Mouse (Mus musculus) spleen, adult 12 weeks (tissue): Measurements from ENCODE around the gene Cops7b.

ENCODE experiments used
- DNase-seq: peaks from one replicate; pipeline ENCODE4 v3.0.0; 2022; ENCODE audit warnings: low spot score

Cops7b gene

DNA sequence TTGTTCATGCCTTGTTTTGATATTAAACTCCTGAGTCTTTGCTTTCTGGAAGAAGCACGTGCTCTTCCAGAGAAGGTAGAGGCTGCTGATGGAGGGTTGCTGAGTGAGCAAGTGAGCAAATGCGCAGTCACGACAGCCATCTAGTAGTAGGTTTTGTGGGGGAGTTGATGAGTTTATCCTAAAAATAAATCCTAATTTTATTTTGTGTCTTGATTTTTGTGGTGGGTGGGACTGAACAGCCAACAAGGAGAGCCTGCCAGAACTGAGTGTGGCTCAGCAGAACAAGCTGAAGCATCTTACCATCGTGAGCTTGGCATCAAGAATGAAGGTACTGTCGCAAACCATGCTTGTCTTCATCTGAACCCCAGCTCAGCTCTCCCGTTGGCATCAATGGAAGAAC, 13.8 kb downstream of the Cops7b start:
- DNase-seq = no peak

DNA sequence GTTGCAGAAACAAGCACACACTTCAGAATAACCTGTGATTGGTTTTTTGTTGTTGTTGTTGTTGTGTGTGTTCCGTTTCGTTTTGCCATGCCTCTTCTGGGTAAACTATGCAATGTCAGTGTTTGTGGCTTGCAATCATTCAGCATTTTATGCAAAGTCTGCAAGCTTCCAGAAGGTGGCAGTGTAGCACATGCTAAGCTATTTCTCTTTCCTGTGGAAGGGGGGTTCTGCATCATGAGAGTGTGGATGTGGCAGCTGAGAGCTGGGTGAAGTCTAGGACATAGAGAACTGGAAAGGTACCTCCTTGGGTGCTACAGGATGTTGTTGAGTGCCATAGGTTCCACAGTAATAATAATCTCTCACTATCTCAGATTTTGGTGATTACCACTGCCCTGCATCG, 15.8 kb downstream of the Cops7b start:
- no peak for DNase-seq

DNA sequence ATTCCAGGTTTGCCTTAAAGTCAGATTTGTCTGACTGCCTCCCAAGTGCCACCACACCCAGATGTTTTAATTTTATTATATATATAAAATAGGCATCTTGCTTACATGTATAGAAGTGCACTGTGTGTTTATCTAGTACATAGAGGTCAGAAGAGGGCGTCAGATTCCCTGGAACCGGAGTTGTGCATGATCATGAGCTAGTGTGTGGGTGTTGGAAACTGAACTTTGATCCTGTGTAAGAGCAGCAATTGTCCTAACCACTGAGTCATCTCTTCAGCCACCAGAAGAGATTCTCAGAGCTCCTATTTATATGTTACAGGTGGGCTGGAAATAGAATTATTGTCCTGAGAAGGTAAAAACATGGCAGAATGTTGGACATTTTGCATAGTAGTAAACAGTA, 17.4 kb downstream of the Cops7b start:
- DNase-seq = no peak

DNA sequence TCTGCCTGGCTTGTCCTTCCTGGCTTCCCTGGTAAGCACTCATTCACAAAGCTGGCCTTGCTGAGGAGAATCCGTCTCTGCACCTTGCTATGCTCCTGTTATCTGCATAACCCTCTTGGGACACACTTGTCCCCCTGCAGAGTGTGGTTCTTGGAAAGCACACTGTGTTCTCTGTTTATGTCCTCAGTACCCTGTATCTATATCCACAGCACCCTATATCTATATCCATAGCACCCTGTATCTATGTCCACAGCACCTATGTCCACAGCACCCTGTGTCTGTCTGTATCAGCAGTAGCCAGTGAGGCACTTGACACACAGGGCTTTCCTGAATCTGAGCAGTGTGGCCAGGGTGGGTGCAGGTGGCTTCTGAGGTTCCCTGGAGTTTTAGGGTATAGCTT, 28.2 kb downstream of the Cops7b start:
- no peak for DNase-seq

DNA sequence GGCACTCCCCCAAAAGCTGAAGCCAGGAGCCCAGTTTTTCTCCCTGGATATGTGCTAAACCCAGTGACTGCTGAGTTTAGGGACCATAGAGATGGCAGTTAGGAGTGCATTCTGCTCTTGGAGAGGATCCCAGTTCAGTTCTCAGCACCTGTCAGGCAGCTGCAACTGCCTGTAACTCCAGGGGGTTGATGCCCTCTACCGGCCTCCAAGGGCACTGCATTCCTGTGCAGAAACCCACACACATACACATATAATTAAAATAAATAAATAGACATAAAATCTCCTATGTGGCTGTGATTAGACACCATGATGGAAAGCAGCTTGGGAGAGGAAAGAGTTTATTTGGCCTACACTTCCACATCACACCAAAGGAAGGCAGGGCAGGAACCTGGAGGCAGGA, 29.4 kb downstream of the Cops7b start:
- DNase-seq = no peak

DNA sequence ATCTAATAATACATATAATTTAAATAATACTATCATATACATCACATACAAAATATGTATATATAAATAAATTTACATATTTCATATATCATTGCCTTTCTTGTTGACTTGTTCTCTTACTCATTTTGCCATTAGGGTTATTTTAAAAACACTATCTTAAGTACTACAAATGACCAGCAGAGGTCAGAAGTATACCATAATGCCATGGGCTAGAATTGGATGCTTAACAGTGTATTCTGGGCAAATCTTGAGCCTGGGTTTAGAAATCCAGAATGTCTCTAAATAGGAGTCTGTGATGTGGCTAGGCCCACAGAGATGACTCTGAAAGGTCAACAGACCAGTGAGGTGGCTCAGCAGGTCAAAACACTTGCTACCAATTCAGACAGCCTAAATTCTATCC, 31.6 kb downstream of the Cops7b start:
- no peak for DNase-seq

DNA sequence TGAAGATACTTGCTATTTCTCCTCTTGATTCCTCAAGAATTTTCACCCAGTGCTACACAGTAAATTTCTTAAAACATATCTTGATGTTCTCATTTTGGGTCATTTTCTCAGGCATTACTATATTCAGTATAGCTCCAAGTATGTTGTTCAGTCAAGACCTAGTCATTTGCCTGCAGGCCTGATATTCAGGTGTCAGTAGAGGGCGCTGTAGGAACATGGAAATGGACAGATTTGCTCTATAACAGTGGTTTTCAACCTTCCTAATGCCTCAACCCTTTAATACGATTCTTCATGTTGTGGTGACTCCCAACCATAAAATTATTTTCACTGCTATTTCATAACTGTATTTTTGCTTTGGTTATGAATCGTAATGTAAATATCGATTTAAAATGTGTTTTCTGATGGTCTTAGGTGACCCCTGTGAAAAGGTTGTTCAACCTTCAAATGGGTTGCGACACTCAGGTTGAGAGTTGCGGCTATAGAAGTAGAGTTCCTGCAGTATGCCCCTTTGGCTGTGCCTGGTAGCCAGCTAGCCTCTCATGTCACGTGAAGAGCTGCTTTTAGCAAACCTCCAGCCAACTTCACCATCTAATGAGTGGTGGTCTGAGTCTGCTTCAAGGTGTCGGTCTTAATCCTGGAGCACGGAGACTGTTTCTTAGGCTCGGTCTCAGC, 35.9 kb downstream of the Cops7b start:
- no peak for DNase-seq

DNA sequence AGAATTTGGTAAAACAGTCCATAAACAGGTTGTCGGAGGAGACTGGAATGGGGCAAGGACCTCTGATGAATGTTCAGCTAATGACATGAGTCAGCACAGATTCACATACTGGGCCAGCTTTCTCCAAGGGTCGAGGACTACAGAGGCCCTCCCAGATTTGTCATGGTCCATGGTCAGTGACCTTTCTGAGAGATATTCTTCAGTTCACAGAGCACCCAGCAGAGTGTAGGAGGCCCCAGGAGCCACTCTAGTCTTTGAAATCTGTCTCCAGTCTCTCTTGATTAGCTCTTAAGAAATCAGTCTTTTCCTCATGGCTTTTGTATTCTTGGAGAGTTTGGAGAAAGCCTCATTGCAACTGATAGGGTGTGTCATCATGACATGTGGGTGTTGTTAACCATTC, 39.6 kb downstream of the Cops7b start:
- DNase-seq = no peak

DNA sequence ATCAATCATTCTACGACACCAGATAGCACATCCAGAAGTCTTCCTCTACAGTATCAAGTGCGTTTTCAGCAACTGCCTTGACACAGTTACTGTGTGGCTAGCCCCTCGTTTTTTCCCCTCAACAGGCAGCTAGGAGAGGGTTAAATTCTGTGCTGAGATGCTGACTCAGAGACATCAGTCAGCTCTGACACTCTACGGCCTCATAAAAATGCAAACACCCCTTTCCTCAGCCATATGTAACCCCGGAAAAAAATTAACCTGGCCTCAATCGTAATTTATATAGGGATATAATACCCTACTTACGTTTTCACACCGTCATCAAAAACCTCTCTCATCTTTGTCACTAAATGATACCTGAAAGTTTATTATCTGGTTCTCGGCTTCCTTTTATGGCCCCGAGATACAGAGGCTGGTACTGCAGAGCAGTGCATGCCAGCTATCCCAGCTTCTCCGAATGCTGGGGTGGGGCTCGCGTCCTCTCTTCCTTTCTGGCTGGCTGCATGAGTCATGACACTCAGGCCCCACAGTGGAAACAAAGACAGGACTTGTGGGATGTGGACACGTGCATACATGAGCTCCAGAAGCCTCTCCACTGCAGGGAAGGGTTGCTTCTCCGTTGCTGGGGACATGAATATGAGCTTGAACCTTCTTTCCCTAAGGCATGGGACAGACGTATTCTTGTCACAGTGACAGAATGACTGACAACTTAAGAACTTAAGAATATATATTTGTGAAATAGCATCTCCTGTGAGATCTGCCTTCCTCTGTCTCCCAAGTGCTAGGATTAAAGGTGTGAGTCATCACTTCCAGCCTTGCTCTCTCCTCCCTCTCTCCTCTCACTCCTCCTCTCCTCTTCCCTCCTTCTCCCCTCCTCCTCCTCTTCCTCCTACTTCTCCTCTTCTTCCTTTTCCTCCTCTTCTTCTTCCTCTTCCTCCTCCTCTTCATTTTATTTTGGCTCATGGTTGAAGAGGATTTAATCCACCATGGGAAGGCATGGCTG, 40.6 kb downstream of the Cops7b start:
- DNase-seq = no peak

DNA sequence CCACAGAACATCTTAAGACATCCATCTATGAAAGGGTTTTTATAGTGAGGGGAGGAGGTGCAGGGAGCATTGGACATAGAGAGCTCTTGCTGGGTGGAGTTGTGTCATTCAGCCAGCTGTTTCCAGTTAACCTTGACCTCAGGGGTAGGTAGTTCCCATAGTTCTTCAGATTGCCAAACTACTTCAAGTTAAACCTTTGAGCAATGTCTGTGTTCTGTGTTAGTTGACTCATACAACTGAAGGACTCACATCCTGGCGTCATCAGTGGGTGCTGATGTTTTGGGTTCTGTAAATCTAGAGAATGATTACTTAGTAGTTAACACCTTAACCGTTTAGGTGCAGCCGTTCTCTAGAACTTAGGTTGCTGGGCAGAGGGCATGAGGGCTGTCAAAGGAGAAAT, 45.6 kb downstream of the Cops7b start:
- no peak for DNase-seq

DNA sequence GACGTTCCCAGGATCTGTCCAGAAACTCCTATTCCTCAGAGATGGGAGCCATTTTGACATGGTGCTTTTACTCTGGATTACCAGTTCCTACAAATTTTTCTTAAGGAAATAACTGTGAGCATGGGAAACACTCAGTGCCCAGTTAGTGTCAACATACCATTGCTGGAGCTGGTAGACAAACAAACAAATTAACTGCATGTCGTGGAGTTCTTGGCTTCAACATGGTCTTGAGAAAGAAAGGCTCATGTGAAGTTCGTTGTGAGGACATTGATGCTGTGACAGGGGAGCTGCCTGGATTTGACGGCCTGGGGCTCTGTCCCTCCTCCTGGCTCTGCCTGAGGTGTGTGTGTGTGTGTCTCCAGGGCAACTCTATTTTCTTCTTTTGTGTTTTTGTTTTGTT, 47.2 kb downstream of the Cops7b start:
- no peak for DNase-seq

DNA sequence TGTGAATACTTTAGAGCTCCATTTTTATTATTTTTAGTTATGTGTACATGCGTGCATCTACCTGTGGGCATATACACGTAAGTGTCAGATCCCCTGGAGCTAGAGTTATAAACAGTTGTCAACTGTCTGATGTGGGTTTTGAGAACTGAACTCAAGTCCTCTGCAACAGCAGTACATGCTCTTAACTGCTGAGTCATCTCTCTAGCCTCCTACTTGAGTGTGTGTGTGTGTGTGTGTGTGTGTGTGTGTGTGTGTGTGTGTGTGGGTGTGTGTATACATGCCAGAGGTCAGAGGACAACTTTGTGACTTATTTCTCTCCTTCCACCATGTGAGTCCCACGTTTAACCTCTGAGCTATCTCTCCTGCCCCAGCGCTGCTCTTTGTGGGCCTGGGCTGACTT, 47.8 kb downstream of the Cops7b start:
- DNase-seq = no peak

DNA sequence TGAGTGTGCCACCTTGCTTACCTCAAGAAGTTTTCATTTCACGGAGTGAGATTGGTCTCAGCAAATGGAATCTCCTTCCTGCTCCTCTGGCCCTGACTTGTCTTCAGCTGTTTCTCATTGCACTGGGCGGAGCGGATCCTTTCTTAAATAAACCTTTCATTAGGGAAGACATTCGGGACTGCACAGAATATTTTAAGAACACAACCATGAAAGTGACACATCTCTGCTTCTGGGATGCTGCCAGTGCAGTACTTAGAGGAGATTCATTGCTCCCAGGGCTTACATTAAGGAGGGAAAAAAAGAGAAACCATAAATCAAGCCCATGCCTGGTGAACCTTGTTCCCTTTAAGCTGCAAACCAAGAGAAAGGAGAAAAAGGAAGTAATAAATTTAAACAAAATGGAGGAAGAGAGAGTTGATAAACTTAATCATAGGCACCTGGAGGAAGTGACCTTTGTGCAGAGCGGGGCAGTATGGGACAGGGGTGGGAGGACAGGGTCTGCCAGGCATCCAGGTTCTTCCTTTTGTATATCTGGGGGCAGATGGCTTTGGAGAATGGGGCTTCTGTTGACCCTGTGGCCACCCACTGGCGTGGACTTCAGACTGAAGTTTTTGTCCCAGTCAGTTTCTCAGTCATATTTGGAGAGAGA, 50.2 kb downstream of the Cops7b start:
- no peak for DNase-seq

DNA sequence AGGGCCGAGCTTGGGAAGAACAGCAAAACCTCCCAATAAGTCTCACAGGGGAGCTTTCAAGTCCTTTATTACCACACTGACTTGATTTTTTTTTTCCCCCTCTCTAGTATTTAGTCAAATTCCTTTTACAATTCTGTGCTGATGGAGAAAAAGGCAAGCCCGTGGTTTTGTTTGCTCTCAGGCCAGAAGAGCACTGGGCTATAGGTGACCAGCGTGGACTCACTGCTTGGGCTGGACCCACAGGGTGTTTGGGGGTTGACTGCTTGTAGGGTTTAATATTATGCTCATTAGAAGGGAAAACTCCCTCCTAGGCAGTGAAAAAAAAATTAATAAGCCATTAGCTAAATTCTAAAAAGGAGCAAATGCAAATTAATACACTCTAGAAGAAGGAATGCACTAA, 50.7 kb downstream of the Cops7b start:
- DNase-seq = no peak

DNA sequence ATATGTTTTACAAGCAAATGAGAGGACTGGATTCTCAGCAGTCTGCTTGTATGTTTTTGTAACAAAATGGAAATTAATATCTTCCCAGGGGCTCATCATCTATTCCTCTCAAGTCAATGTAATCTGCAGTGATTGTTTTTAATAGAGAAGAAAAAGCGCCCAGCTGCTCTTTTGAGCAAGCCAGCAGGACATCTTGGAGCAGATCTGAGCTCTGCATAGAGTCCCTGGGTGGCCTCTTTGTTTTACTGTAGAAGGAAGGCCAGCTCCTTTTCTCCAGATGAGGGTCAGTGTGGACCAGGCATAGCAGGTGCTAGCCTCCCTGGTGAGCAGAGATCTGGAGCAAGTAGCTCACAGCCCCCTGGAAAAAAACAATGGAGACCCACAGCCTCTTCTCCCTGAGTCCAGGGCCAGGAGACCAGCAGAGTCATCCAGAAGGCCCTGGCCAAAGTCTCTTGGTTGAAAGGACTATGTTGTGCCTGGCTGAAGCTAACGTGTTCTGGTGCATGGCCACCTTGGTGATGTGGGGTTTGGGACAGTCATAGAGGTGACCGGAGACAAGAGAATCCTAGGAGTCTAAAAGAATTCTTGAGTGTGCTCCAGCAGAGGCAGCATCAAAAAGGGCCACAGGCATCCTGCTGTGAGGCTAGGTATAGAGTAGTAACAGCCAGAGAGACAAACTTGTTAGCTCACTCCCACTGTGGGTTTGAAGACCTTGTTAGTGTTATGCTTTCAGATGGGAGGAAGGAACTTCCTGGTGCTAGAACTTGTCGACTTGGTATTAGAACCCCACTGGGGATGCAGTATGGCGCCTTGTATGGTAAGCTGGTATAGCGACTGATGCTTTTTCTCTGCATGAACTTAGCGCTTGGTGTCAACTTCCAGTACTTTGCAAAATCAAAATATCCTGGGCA, 51.4 kb downstream of the Cops7b start:
- DNase-seq = no peak

DNA sequence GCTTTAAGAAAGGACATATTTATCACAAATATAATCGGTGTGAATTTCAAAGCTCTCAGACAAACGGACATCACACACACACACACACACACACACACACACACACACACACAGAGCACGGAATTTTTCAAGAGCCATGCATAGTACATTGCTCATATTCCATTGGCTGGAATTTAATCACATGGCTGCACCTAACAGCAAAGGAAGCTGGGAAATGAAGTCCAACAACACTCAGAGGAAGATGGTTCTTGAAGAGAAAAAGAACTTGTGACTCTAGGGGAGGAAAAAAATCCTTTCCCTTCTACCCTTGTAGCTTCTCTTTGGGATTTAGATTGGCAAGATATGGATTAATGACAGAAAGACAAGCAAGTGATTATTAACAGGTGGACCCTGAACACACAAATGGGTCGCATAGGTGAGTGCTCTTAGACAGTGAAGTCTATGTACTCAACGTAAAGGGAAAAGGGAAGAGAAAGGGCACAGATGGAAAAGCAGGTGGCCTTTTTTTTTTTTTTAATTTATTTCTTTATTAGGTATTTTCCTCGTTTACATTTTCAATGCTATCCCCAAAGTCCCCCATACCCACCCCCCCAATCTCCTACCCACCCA, 52.2 kb downstream of the Cops7b start:
- DNase-seq = no peak

DNA sequence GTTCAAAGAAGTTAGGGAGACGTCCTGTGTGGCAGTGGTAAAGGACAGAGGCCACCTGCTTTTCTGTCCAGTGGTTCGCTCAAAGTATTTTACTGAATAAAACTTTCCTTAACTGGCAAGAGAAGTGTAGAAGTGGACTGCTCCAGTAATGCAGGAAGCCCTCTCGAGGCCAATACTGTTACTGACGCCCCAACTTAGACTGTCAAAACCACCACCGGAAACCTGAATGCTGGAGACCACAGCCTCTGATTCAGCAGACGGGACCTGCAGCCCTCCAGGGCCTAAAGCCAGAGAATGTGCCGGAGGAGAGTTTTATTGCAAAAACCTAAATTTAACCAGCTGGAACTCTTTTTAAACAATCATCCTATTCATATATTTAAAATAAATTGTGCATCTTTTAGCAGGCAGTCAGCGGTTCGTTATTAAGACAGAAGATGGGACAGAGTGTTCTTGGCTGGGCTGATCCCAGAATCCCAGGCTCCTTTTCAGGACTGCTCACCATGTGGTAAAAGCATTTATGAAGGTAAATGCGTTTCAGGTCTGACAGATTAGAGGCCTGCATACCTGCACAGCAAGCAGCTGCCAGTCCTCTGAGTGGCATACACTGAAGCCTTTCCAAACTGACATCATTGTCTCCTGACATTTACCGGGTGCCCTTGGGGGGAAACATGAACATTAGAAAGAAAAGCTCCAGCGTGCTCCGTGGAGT, 60.6 kb downstream of the Cops7b start:
- no peak for DNase-seq

DNA sequence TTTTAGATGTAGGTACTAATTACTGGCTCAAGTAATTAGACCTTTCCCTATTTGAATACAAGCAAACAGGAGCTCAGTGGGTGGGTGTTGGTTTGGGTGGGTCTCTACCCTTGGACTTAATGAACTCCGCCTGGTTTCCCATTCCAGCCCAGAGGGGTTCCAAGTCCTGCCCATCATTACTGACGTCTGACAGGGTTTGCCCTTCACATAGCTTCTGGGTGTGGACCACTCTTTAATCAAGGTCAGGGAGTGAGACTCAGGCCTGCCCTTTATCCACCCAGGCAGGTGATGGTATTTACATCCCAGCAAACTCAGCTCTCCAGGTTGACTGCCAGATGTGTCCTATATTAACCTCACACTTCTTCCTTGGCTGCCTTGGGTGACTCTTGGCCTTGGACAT, 64.8 kb downstream of the Cops7b start:
- no peak for DNase-seq

DNA sequence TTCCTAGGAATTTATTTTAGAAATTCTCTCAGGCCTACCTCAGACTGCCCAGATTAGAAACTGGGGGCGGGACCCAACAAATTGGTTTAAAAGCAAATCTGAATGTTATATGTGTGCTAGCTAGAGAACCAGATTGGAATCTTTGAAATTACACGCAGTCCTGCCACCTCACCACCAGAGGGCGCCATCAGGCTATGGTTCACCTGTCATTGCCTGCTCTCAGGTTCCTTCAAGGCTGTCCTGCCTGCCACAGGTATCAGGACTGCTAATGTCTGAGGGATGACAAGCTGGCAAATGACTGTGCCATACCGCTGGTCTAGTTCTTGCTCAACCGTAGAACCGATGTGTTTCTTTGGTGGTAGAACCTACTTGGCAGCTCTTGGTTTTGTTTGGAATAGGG, 67.6 kb downstream of the Cops7b start:
- peak; percentile 37 for DNase-seq

DNA sequence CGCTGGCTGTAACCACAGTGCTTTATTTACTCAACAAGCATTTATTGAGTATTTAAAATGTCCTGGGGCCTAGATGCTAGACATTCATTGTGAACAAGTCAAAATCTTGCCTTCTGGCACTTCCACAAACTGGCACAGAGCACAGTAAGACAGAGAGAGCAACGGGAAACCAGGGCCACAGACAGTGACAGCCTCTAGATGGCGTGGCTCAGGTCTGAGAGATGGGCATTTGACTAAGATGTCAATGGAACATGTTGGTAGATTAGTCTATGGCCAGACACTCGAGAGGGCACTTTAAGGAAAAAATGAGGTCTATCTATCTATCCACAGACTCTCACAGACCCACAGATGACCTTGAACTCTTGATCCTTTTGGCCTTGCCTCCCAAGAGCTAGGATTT, 70.0 kb downstream of the Cops7b start:
- no peak for DNase-seq

DNA sequence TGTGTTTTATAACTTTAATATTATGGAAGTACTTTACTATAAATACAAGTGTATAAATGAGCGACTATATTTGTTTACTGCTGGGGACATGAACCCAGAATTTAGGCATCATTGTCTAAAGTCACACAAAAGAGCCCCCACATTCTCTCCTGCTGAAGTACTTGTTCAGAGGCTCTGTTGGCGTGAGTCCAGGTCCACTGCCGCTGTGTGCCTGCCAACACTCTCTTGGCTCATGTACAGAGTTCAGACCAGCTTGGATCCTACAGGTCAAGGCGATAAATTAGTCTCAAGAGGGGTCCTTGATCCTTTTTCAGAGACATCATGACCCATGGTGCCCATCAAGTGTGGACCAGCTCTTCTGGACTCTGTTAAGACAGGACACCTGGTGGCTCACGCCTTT, 74.4 kb downstream of the Cops7b start:
- no peak for DNase-seq
